Mouse (Mus musculus) forebrain, embryonic 15.5 days (tissue): Measurements from ENCODE around the gene 9030025P20Rik. TPM values are rescaled to one million over a fixed set of nuclear protein-coding genes. Genes with fewer than 3 reads are reported as not detected.
"Not testable (repeated sequence)": the region's sequence is repeated elsewhere in the genome, so short reads cannot be mapped to it uniquely, and the experiment has no call there.

Experiments used
- ATAC-seq: fragments of 200-750 bp; cut with Nextera tagmentation; replicated peaks from 2 replicates; pipeline ENCODE4 v1.8.0; 2017; ENCODE audit warnings: mild to moderate bottlenecking, moderate TSS enrichment, moderate library complexity
- H3K27ac ChIP-seq: fragments of 300-500 bp; sonication (generic); replicated peaks from 2 replicates; pipeline ENCODE4 v1.5.1; 2015; ENCODE audit warnings: mild to moderate bottlenecking, inconsistent platforms
- H3K27me3 ChIP-seq: fragments of 300-500 bp; sonication (generic); 2 replicates; pipeline ENCODE4 v1.6.1; 2015; ENCODE audit warnings: inconsistent platforms
- H3K36me3 ChIP-seq: fragments of 300-500 bp; sonication (generic); 2 replicates; pipeline ENCODE4 v1.6.1; 2015; ENCODE audit warnings: mild to moderate bottlenecking, inconsistent platforms
- H3K4me1 ChIP-seq: fragments of 300-500 bp; sonication (generic); 2 replicates; pipeline ENCODE4 v1.6.1; 2015; ENCODE audit warnings: inconsistent platforms
- H3K4me2 ChIP-seq: fragments of 300-500 bp; sonication (generic); replicated peaks from 2 replicates; pipeline ENCODE4 v1.6.1; 2015; ENCODE audit warnings: mild to moderate bottlenecking, inconsistent platforms
- H3K4me3 ChIP-seq: fragments of 300-500 bp; sonication (generic); 2 replicates; pipeline ENCODE4 v1.5.1; 2015; ENCODE audit warnings: mild to moderate bottlenecking, inconsistent platforms
- H3K9ac ChIP-seq: fragments of 300-500 bp; sonication (generic); replicated peaks from 2 replicates; pipeline ENCODE4 v1.6.1; 2015; ENCODE audit warnings: mild to moderate bottlenecking, inconsistent platforms
- H3K9me3 ChIP-seq: fragments of 300-500 bp; sonication (generic); 2 replicates; pipeline ENCODE4 v1.6.1; 2016; ENCODE audit warnings: inconsistent platforms
- WGBS: fragments of 180-500 bp; shearing (Covaris S2); methylation state at CpG from one replicate; pipeline ENCODE4 v1.1.7; 2015; ENCODE audit warnings: mixed read lengths; 5-methylcytosine and 5-hydroxymethylcytosine counted together
- polyA plus RNA-seq: library from polyadenylated mRNA; unstranded; fragments of >200 nt; fragmentation: Nextera tagmentation; extraction: Ambion mirVana; gene quantifications from 2 replicates; pipeline ENCODE4 v1.2.1, GENCODE M21; 2015

9030025P20Rik gene
- polyA plus RNA-seq, 1 experiment from 2014 or later, result 10.4 TPM

DNA sequence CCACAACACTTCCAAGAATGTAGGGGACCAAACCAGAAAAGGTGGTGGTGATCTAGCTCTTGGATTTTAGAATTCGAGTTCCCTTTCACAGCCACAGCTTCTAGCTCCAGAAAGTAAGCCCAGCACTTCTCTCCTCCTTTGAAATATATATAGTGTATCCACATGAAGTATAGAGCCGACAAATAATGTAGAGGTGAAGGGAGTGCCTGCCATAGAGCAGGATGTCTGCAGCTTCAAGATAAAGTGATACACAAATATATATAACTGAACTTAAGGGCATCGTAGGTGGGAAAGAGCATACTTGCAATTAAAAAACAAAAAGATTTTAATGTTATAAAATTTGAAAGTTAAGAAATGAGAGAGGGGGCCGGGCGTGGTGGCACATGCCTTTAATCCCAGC, 15.9 kb downstream of the 9030025P20Rik start:
- not testable (repeated sequence) for ATAC-seq, H3K36me3 ChIP-seq, H3K4me3 ChIP-seq, H3K4me1 ChIP-seq, H3K27ac ChIP-seq, H3K9me3 ChIP-seq, H3K27me3 ChIP-seq, H3K9ac ChIP-seq, H3K4me2 ChIP-seq
- WGBS, result no CpG with 5 or more reads among the region's 5 CpGs

DNA sequence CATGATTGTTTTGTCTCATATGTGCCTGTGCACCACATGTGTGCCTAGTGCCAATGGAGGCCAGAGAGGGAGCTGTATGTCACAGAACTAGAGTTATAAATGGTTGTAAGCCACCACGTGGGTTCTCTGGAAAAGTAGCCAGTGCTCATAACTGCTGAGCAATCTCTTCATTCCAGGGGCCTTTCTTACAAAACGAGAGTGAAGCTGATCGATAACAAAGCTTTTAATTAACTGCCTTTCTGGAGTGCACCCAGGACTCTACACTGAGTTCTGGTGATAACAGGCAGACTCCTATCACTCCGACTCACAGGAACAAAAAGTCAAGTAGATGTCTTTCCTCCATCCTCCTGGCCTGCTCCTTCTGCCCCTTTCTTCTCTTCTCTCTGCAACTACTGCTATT, 21.8 kb downstream of the 9030025P20Rik start:
- no CpG with 5 or more reads among the region's 4 CpGs for WGBS
- not testable (repeated sequence) for H3K36me3 ChIP-seq, H3K4me1 ChIP-seq, H3K4me3 ChIP-seq, H3K9ac ChIP-seq, ATAC-seq, H3K9me3 ChIP-seq, H3K27ac ChIP-seq, H3K4me2 ChIP-seq, H3K27me3 ChIP-seq

DNA sequence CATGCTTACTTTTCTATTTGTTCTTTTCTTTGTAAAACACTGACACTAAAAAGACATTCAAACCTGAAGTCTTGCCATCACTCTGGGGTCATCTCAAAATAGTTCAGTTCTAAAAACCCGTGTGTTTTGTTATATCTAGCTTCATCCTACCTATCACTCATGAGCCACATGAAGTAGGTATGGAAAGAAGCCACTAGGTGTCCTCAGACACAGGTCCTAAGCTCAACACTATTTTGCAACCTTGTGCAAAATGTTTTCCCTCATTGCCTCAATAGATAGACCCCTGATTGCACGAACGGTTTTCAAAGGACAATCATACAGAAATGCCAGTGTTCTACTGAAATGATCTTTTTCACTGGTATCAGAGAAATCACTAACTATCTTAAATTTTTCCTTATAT, 30.8 kb downstream of the 9030025P20Rik start:
- ATAC-seq, H3K27me3 ChIP-seq, H3K4me1 ChIP-seq, H3K9ac ChIP-seq, H3K4me3 ChIP-seq, H3K4me2 ChIP-seq, H3K9me3 ChIP-seq, H3K27ac ChIP-seq, H3K36me3 ChIP-seq: not testable (repeated sequence)
- WGBS, result no CpG with 5 or more reads among the region's 3 CpGs

DNA sequence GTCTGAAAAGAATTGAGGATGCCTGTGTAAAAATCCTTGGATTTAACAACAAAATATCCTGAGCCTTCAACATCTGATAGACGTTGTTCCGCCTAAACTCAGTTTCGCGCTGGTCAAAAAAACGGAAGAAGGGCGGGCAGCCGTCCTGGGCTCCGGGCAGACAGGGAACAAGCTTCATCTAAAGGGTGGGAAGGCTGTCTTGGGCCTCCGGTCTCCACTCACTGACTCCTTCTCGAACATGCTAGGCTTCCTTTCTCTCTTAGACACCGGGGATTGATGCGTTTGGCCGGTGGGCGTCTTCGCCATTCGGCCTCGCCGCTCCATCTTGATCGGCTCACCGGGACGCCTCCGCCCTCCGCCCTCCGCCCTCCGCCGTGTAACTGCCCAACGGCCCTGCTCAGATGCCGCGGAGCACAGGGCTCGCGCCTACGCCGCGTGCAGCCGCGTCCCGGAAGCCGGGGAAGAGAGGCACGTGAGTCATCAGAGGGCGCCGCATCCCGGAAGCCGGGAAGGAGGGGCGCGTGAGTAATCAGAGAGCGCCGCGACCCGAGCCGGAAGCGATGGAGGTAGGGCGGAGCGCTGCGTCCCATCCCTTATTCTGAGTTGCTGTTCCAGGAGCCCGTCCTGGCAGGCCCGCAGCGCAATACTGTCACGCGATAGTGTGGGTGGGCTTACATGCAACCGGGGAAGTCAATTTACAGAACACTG, 31.6 kb downstream of the 9030025P20Rik start, which contains the start of gene Gm3435:
Gene Gm3435 (plus strand): TSS at position 471 of the 708 bp plus-strand sequence.
- not testable (repeated sequence) for H3K4me3 ChIP-seq, H3K36me3 ChIP-seq, H3K27me3 ChIP-seq, H3K27ac ChIP-seq, H3K4me2 ChIP-seq, H3K9ac ChIP-seq, H3K9me3 ChIP-seq, H3K4me1 ChIP-seq
- peak; percentile 99 for ATAC-seq
- no CpG with 5 or more reads among the region's 60 CpGs for WGBS

DNA sequence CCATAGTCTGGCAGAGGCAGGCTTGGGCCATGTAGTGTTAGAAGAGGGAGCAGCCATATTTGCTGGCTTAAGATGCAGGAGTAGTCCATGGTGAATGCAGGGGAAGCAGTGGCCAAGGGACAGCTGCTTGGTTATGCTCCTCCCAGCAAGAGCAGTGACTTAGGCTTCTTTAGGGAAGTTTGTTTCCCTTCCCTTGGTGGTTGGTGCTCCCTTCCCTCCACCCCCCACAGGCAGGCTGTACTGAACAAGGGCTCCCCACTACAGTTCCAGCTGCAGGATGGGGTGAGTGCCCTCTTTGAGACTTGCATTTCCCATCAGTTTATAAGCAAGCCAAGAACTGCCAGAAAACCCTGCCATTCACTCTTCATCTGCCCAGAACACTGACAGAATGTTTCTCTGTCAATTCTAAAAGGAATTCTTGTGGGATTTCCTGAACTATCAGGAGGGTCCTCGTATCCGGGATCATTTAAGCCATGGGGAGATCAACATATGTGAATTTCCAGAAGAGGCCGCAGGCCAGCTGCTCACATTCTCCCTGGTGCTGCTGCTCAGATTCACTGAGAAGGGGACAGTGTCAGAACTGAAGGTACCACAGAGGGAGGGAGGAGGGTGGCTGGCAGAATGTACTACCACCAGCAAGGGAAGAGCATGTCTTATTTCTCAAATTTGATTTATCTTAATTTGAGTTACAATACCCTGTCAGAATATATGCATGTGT, 43.4 kb downstream of the 9030025P20Rik start:
- H3K36me3 ChIP-seq, H3K27me3 ChIP-seq, H3K27ac ChIP-seq, H3K4me1 ChIP-seq, H3K4me3 ChIP-seq, H3K4me2 ChIP-seq, H3K9ac ChIP-seq, H3K9me3 ChIP-seq, ATAC-seq: not testable (repeated sequence)
- WGBS, result 90% methylated on average over 3 of the region's 3 CpGs

DNA sequence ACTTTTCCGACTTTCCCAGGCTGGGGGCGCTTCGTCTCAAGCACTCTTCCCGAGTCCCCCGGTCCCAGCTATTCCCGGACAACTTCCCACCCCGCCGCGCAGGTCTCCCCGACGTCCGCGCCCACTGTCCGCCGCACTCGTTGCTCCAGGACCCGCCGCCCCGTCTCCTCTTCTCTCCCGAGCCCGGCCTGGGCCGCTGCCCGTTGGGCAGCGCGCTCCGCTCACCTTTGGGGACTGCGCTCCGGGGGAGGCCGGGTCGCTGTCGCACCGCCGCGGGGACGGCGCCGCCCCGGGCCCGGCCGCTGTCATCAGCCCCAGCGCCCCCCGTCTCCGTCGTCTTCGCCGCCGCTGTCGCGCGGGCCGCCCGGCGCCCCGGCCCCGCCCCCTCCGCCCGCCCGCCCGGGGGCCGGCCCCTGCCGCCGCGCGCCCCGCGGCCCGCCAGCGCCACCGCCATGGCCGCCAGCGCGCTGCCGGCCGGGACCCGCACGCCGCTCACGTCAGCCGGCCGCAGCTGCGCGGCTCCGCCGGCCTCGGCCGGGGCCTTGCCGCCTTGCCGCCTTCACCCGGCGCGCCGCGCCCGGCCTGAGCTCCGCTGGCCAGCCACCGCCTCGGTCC, 45.7 kb downstream of the 9030025P20Rik start:
- ATAC-seq, result peak; percentile 79
- not testable (repeated sequence) for H3K36me3 ChIP-seq, H3K4me3 ChIP-seq, H3K27ac ChIP-seq, H3K27me3 ChIP-seq, H3K9me3 ChIP-seq, H3K9ac ChIP-seq, H3K4me1 ChIP-seq, H3K4me2 ChIP-seq
- WGBS, result no CpG with 5 or more reads among the region's 97 CpGs

DNA sequence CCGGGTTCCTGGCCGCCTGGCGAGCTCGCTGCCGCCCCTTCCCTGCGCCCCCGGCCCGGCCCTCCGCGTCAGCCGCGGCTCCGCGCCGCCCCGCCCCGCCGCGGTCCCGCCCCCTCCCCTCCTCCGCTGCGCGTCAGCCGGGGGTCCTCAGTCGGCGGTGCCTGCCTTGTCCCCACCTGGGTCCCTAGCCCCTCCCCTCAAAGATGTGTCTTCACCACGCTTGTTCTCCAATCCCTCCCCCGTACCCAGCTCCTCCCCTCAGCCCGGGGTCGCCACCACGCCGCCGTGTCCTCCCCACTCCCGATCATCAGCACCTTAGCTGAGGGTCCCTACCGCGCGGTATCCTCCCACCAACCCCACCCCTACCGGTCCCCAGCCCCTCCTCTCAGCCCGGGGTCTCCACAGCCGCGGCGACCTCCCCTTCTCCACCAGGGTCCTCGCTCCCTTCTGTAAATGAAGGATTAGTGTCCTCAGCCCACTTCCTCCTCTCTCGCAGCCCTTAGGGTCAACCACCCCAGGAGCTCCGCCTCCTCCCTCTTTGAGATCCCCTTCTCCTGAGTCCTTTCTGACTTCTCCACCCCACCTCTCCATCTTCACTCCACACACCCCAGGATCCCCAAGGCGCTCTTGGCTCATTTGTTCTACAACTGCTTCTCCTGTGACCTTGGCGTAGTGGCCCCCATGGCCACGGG, 46.4 kb downstream of the 9030025P20Rik start:
- not testable (repeated sequence) for H3K9me3 ChIP-seq, H3K4me1 ChIP-seq, H3K36me3 ChIP-seq, H3K4me2 ChIP-seq, H3K9ac ChIP-seq, H3K27me3 ChIP-seq, H3K27ac ChIP-seq, H3K4me3 ChIP-seq
- WGBS, result no CpG with 5 or more reads among the region's 48 CpGs
- peak; percentile 93 for ATAC-seq

DNA sequence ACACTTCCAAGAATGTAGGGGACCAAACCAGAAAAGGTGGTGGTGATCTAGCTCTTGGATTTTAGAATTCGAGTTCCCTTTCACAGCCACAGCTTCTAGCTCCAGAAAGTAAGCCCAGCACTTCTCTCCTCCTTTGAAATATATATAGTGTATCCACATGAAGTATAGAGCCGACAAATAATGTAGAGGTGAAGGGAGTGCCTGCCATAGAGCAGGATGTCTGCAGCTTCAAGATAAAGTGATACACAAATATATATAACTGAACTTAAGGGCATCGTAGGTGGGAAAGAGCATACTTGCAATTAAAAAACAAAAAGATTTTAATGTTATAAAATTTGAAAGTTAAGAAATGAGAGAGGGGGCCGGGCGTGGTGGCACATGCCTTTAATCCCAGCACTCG, 47.2 kb downstream of the 9030025P20Rik start:
- not testable (repeated sequence) for H3K4me2 ChIP-seq, H3K4me1 ChIP-seq, H3K27me3 ChIP-seq, H3K9me3 ChIP-seq, H3K4me3 ChIP-seq, H3K9ac ChIP-seq, ATAC-seq, H3K27ac ChIP-seq, H3K36me3 ChIP-seq
- no CpG with 5 or more reads among the region's 6 CpGs for WGBS

DNA sequence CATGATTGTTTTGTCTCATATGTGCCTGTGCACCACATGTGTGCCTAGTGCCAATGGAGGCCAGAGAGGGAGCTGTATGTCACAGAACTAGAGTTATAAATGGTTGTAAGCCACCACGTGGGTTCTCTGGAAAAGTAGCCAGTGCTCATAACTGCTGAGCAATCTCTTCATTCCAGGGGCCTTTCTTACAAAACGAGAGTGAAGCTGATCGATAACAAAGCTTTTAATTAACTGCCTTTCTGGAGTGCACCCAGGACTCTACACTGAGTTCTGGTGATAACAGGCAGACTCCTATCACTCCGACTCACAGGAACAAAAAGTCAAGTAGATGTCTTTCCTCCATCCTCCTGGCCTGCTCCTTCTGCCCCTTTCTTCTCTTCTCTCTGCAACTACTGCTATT, 53.1 kb downstream of the 9030025P20Rik start:
- H3K4me3 ChIP-seq, H3K4me2 ChIP-seq, H3K36me3 ChIP-seq, H3K27ac ChIP-seq, H3K9me3 ChIP-seq, H3K27me3 ChIP-seq, H3K9ac ChIP-seq, ATAC-seq, H3K4me1 ChIP-seq: not testable (repeated sequence)
- no CpG with 5 or more reads among the region's 4 CpGs for WGBS

DNA sequence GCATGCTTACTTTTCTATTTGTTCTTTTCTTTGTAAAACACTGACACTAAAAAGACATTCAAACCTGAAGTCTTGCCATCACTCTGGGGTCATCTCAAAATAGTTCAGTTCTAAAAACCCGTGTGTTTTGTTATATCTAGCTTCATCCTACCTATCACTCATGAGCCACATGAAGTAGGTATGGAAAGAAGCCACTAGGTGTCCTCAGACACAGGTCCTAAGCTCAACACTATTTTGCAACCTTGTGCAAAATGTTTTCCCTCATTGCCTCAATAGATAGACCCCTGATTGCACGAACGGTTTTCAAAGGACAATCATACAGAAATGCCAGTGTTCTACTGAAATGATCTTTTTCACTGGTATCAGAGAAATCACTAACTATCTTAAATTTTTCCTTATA, 62.2 kb downstream of the 9030025P20Rik start:
- H3K9ac ChIP-seq, H3K4me2 ChIP-seq, H3K4me3 ChIP-seq, ATAC-seq, H3K9me3 ChIP-seq, H3K36me3 ChIP-seq, H3K27me3 ChIP-seq, H3K4me1 ChIP-seq, H3K27ac ChIP-seq: not testable (repeated sequence)
- WGBS, result no CpG with 5 or more reads among the region's 3 CpGs
